Mouse (Mus musculus): Measurements from ENCODE around the gene Mb. TPM values are rescaled to one million over a fixed set of nuclear protein-coding genes. Genes with fewer than 3 reads are reported as not detected.

The Mb gene
- polyA plus RNA-seq, 1 experiment: 0.91 TPM

DNA sequence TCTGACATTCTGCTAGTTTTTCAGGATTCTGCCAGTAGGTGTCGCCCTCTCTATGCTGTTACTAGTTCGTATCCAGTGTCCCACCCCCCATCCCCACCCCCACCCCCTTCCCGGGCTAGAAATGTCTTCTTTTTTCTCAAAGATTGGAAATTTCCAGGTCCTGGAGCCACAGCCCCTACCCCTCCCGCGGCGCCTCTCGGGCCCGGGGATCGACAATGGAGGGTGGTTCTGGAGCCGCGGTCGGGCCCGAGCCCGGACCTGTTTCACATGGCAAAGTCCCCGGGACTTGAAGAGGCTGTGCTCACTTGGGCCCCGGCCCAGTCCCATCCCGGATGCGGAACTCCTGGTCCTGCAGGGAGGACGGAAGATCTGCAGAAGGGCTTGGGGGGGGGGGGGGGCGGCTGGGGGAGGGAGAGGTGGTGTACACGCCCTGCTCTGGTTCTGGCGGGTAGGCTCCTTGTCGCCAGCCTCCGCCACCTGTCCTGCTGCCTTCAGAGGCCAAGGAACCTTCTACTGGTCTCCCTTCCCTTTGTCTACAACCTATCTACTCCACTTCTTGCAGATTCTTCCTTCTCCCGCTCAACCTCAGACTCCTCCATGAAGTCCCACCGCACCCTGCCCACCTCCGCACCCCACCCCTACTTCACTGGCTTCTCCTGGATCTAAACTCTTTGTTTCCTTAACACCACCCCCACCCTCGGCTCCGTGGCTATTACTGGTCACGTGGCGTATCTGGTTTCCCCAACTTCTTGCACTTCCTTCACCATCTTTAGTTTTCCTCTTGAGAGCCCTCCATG is 76.4 kb downstream of the Mb start:
- 10% methylated on average over 30 of the region's 31 CpGs for WGBS
- no peak overlapping the region for H3K27ac ChIP-seq (ENCODE audit: insufficient read depth, low read length)
- H3K4me1 ChIP-seq (ENCODE audit: control insufficient read depth, insufficient read depth, insufficient read length): no peaks in the 10 kb centered on the region
- H3K36me3 ChIP-seq (ENCODE audit: control insufficient read depth, insufficient read depth, low read length): no peaks in the 10 kb centered on the region
- no peaks in the 10 kb centered on the region; the same call in 1 of the 2 replicates for H3K27me3 ChIP-seq (ENCODE audit: control insufficient read depth, insufficient read depth, low read length)
- H3K4me3 ChIP-seq (ENCODE audit: extremely low read depth, insufficient read depth, insufficient read length): peak overlapping the region; percentile 41; the same call in 1 of the 2 replicates
- TF ChIP-seq POLR2A (IDR thresholded peaks at IDR 0.05; ENCODE audit: low read depth, low read length) (no peak), CTCF (IDR thresholded peaks at IDR 0.05; ENCODE audit: extremely low read depth, insufficient read depth, insufficient read length, insufficient replicate concordance) (no peak)
- DNase-seq (ENCODE audit: low read depth in 1 of 2, low spot score in 2 of 2): peak in 1 of 2 experiments; percentile 42

DNA sequence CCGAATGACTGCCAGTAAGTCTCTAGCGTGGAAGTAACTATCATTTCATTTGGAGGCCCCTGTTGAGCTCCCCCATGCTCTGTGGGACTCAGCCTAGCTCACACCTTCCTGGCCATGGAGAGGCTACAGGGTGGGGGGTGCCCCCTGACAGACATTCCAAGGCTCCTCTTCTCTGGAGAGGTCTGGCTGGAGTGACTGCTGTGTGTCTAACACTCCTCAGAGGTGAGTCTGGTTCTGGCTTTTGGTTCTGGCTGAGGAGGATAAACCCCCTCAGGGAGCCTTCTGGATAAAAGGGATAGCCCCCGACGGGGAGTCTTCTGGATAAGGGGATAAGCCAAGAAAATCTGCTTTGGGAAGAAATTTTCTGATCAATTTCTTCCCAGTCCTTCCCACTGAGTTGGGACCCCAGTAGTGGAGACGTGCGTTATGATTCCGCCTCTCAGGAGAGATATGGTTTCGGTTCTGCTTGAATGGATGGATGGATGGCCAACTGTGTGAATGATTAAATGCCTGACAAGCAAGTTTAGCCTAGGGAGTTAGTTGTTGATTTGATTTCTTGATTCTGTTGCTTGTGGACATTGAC is 77.1 kb downstream of the Mb start:
- Histone ChIP-seq H3K36me3 (ENCODE audit: control insufficient read depth, insufficient read depth, low read length) (no peaks in the 10 kb centered on the region), H3K4me3 (ENCODE audit: extremely low read depth, insufficient read depth, insufficient read length) (no peak overlapping the region), H3K27ac (ENCODE audit: insufficient read depth, low read length) (no peak overlapping the region), H3K27me3 (ENCODE audit: control insufficient read depth, insufficient read depth, low read length) (no peaks in the 10 kb centered on the region; the same call in 1 of the 2 replicates), H3K4me1 (ENCODE audit: control insufficient read depth, insufficient read depth, insufficient read length) (no peaks in the 10 kb centered on the region)
- 39% methylated on average over 8 of the region's 8 CpGs for WGBS
- DNase-seq (ENCODE audit: low read depth in 1 of 2, low spot score in 2 of 2): no peak
- TF ChIP-seq CTCF (IDR thresholded peaks at IDR 0.05; ENCODE audit: extremely low read depth, insufficient read depth, insufficient read length, insufficient replicate concordance) (no peak), POLR2A (IDR thresholded peaks at IDR 0.05; ENCODE audit: low read depth, low read length) (no peak)

DNA sequence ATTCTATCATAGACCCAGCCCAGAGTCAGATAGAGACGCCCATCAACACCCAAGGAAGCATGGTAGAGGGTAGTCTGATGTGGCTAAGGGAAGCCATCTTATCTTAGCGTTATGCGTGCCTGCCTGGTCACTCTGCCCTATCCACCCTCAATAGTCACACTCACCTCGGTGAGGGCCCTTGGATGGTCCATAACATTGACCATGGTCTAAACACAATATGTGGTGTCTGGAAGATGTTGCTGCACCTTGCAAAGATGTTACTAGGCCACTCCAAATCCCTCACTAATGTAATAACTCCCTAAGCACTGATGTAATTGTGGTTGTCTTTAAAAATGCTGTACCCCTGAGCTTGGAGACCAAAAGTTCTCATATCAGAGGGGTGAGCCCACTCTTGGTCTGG is 77.8 kb downstream of the Mb start:
- Histone ChIP-seq H3K4me1 (ENCODE audit: control insufficient read depth, insufficient read depth, insufficient read length) (no peaks in the 10 kb centered on the region), H3K27ac (ENCODE audit: insufficient read depth, low read length) (no peak overlapping the region), H3K36me3 (ENCODE audit: control insufficient read depth, insufficient read depth, low read length) (no peaks in the 10 kb centered on the region), H3K27me3 (ENCODE audit: control insufficient read depth, insufficient read depth, low read length) (no peaks in the 10 kb centered on the region; the same call in 1 of the 2 replicates), H3K4me3 (ENCODE audit: extremely low read depth, insufficient read depth, insufficient read length) (no peak overlapping the region)
- no peak for DNase-seq (ENCODE audit: low read depth in 1 of 2, low spot score in 2 of 2)
- WGBS: 90% methylated on average over 4 of the region's 4 CpGs
- TF ChIP-seq CTCF (IDR thresholded peaks at IDR 0.05; ENCODE audit: extremely low read depth, insufficient read depth, insufficient read length, insufficient replicate concordance) (no peak), POLR2A (IDR thresholded peaks at IDR 0.05; ENCODE audit: low read depth, low read length) (no peak)

Other genes with a start within 250 kb of the Mb start
- gene Zfp251, start 179.2 kb downstream of the Mb start, polyA plus RNA-seq (2012; rRNA removed): 7.2 and 7.7 TPM in 2 replicates
- gene Zfp7, start 171.4 kb downstream of the Mb start, polyA plus RNA-seq (2012; rRNA removed): 3.7 and 3.9 TPM in 2 replicates
- 0.37 TPM in 1 of 2 replicates, not detected in the other for gene Gm49527, start 171.3 kb downstream of the Mb start, polyA plus RNA-seq (2012; rRNA removed)
- 1.4 and 1.9 TPM in 2 replicates for gene Zfp647, start 125.2 kb downstream of the Mb start, polyA plus RNA-seq (2012; rRNA removed)
- gene 1110038F14Rik, start 102.2 kb downstream of the Mb start, polyA plus RNA-seq (2012; rRNA removed): 11.9 and 14.2 TPM in 2 replicates
- 0.46 and 0.51 TPM in 2 replicates for gene Apol6, start 5.9 kb downstream of the Mb start, polyA plus RNA-seq (2012; rRNA removed)

Measured in spleen, adult 2 months (tissue).